Mouse (Mus musculus) kidney, adult 2 months (tissue): ENCODE results near the gene Hif3a. TPM values are rescaled to one million over a fixed set of nuclear protein-coding genes. Genes with fewer than 3 reads are reported as not detected.

ENCODE experiments used
- DNase-seq: peaks from one replicate; pipeline ENCODE4 v3.0.0; 2021
- H3K27ac ChIP-seq: fragments of 200-500 bp; 2 replicates; pipeline ENCODE4 v1.5.1; 2012; ENCODE audit warnings: low read depth, low read length, control low read depth, inconsistent platforms; ENCODE audit not compliant: insufficient read depth
- H3K27me3 ChIP-seq: fragments of 200-500 bp; replicated peaks from 2 replicates; pipeline ENCODE4 v1.6.1; 2012; ENCODE audit warnings: mild to moderate bottlenecking, moderate library complexity, low read length, inconsistent platforms; ENCODE audit not compliant: control insufficient read depth, insufficient read depth
- H3K36me3 ChIP-seq: fragments of 200-500 bp; 2 replicates; pipeline ENCODE4 v1.6.1; 2012; ENCODE audit warnings: mild to moderate bottlenecking, moderate library complexity, low read length, inconsistent platforms; ENCODE audit not compliant: control insufficient read depth, insufficient read depth
- H3K4me1 ChIP-seq: fragments of 200-500 bp; 2 replicates; pipeline ENCODE4 v1.6.1; 2011; ENCODE audit warnings: low read length; ENCODE audit not compliant: control insufficient read depth, insufficient read depth
- H3K4me3 ChIP-seq: fragments of 200-500 bp; 2 replicates; pipeline ENCODE4 v1.5.1; 2011; ENCODE audit warnings: mild to moderate bottlenecking, low read depth, low read length, control low read depth; ENCODE audit not compliant: insufficient read depth
- CTCF ChIP-seq: fragments of 200-500 bp; conservative IDR thresholded peaks from 2 replicates; pipeline ENCODE4 v1.5.1; 2011; ENCODE audit warnings: low read depth, mild to moderate bottlenecking, control low read depth, low read length, moderate library complexity, mixed read lengths; ENCODE audit not compliant: insufficient read depth, insufficient read length
- POLR2A ChIP-seq: fragments of 200-500 bp; IDR thresholded peaks from one replicate; pipeline ENCODE4 v1.6.1; 2011; ENCODE audit warnings: low read depth, low read length, control low read depth
- WGBS: fragments of 180-500 bp; shearing (Covaris S2); methylation state at CpG from one replicate; pipeline ENCODE4 v1.1.7; 2018; 5-methylcytosine and 5-hydroxymethylcytosine counted together
- polyA plus RNA-seq: library from polyadenylated mRNA; depleted of rRNA; stranded (reverse); fragments of >200 nt; gene quantifications from 2 replicates; pipeline ENCODE4 v1.2.3, GENCODE M21; 2012; rRNA removed

Hif3a gene
- polyA plus RNA-seq, 1 experiment = 0.95 TPM

DNA sequence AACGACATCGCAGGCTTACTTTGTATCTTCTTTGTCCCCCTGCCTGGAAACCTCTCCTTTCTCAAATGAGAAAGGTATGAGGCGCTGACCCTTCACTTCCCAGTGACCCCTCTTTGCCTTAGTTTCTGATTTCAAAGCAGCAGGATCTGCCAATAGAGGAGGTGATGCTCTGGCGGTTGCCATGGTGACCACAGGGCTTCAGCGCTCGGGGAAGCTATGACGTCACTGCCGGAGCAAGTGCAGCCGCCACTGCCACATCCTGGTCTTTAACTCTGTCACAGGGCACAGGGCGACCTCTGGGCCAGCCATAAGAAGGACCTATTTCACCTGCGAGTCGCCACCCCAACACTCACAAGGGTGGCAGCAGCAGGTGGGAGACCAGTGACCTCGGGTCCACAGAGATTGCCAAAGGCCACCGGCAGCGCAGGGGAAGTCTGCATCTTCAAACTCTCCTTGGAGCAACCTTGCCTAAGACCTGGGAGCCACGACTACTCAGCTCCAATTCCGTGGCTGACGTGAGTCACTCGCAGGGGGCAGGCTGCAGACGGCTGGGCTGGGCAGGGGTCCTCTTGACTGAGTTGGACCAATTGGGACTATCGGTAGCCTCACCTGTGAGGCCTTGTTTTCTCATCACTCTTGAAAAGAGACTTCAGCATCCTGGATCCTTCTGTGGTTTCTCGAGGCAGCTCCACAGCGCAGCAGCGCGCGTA is 79.2 kb downstream of the Hif3a start, which contains the start of gene Gm42372:
Gene Gm42372 (plus strand): TSS at position 228 of the 710 bp plus-strand sequence.
- DNase-seq = peak; percentile 17
- no peak within 1 kb of the TSS for H3K4me3 ChIP-seq
- no peak for TF ChIP-seq CTCF
- TF ChIP-seq POLR2A = no peak
- no peak within 1 kb of the TSS for H3K27ac ChIP-seq
- H3K27me3 ChIP-seq = no peaks in the 10 kb centered on the region
- no peaks in the 10 kb centered on the region for H3K4me1 ChIP-seq
- 33% methylated on average over 26 of the region's 26 CpGs for WGBS
- H3K36me3 ChIP-seq = no peaks in the 10 kb centered on the region

Other genes with a start within 250 kb of the Hif3a start
- 94.4 and 116 TPM in 2 replicates for gene Strn4, start 246.5 kb downstream of the Hif3a start, polyA plus RNA-seq
- gene Fkrp, start 245.7 kb downstream of the Hif3a start, polyA plus RNA-seq = 31.0 and 33.9 TPM in 2 replicates
- gene Prkd2, start 219.5 kb downstream of the Hif3a start, polyA plus RNA-seq = 18.3 and 23.3 TPM in 2 replicates
- 5.5 and 7.5 TPM in 2 replicates for gene Dact3, start 187.1 kb downstream of the Hif3a start, polyA plus RNA-seq
- gene Gng8, start 170.6 kb downstream of the Hif3a start, polyA plus RNA-seq = 3.6 and 3.7 TPM in 2 replicates
- gene Ptgir, start 155.9 kb downstream of the Hif3a start, polyA plus RNA-seq = 4.0 and 5.0 TPM in 2 replicates
- 305 and 325 TPM in 2 replicates for gene Calm3, start 138.3 kb downstream of the Hif3a start, polyA plus RNA-seq
- 3.6 and 4.0 TPM in 2 replicates for gene Pnmal2, start 117.7 kb downstream of the Hif3a start, polyA plus RNA-seq
- gene Pnmal1, start 102.7 kb downstream of the Hif3a start, polyA plus RNA-seq = 0.01 and 0.06 TPM in 2 replicates
- gene Gm42372, start 79.3 kb downstream of the Hif3a start, polyA plus RNA-seq = 0.08 TPM in 1 of 2 replicates, not detected in the other
- gene Ccdc8, start 69.7 kb downstream of the Hif3a start, polyA plus RNA-seq = 0.81 and 1.0 TPM in 2 replicates
- 199 and 226 TPM in 2 replicates for gene Ppp5c, start 34.5 kb downstream of the Hif3a start, polyA plus RNA-seq
- 0.05 TPM in 1 of 2 replicates, not detected in the other for gene Psg16, start 11.6 kb upstream of the Hif3a start, polyA plus RNA-seq
- gene Ceacam3, start 87.9 kb upstream of the Hif3a start, polyA plus RNA-seq = 0.11 and 0.14 TPM in 2 replicates
- gene Psg29, start 141.1 kb upstream of the Hif3a start, polyA plus RNA-seq = not detected in 2 replicates